Mouse (Mus musculus): ENCODE data around the gene Rnf113a2.

- TF ChIP-seq POLR2A (IDR thresholded peaks at IDR 0.05; ENCODE audit: borderline replicate concordance, low read depth, low read length), result no peak
- TF ChIP-seq CTCF (IDR thresholded peaks at IDR 0.05; ENCODE audit: low read depth, low read length), result no peak
Measured at GRCm38 (mm10) chr12:84438697-84439096, 21.7 kb downstream of the Rnf113a2 start.
